22 mouse cellular contexts compared by ENCODE assay signal in the genomic region with DNA sequence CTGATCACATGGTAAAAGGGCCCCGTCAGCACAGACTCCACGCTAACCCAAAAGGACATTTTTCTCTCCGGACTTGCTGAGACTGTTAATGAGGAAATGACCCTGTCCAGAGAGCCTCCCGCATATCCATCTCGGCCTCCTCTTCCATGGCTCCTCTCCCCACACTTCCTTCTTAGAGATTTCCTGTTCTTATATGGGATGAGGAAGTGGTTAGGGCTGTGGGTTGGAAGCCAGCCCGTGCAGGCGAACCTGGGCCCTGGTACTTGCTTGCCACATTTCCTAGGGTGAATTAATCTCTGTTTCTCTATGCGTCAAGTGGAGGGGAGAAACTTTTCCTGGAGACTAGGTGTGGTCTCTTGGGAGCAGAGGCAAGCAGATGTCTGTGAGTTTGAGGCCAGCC. TPM values are rescaled to one million over a fixed set of nuclear protein-coding genes. Genes with fewer than 3 reads are reported as not detected.
"Had no signal": no experiment of that assay in that cellular context is flagged by ENCODE, and none has a peak within 500 bp of the region (broad histone marks: within the 10 kb centered on the region; RNA-seq: fewer than 3 reads in every experiment).

No protein-coding gene starts in this region.

- H3K27ac ChIP-seq: liver, embryonic 12.5 days; liver, embryonic 14.5 days; midbrain, embryonic 10.5 days; midbrain, embryonic 12.5 days; neural tube, embryonic 13.5 days; neural tube, embryonic 15.5 days; stomach, embryonic 15.5 days; stomach, postnatal 0 days had no signal

- DNase-seq: lung, adult 18-20 months; lung, embryonic 14.5 days; lung, postnatal 10 days; lung, postnatal 4 days; midbrain, embryonic 14.5 days; retina, postnatal 1 day; right cerebral cortex, adult 18-20 months; right cerebral cortex, postnatal 4 days; spleen, adult 18-20 months; thymus, adult 2 months; thymus, postnatal 25 days; thymus, postnatal 4 days had no signal

- ATAC-seq: liver, embryonic 12.5 days; midbrain, embryonic 16.5 days had no signal

- H3K4me3 ChIP-seq: liver, embryonic 12.5 days; midbrain, embryonic 10.5 days; midbrain, embryonic 12.5 days; neural tube, embryonic 13.5 days; neural tube, embryonic 15.5 days; stomach, embryonic 15.5 days had no signal

RNA-seq across cellular contexts. Expression of gene Scn5a, which starts 10.1 kb away (rescaled TPM):
- total RNA-seq: megakaryocyte-erythroid progenitor cell, adult 5-6 weeks had no signal
